Mouse (Mus musculus) embryonic stem cell, embryonic (primary cell): ENCODE results near the gene Spag5.

Experiments used
- CTCF ChIA-PET, 4 experiments: fragments of 300-600 bp in 2 of 4; fragments of 350-600 bp in 2 of 4; sonication (Branson Sonifier 250); formaldehyde crosslinking; loops; one replicate each; lab custom pipeline; 2022; ENCODE audit warnings: inconsistent platforms in 2 of 4; lab: Charles Lee
- POLR2A ChIA-PET, 4 experiments: fragments of 300-600 bp in 2 of 4; fragments of 350-600 bp in 2 of 4; sonication (Branson Sonifier 250); formaldehyde crosslinking; loops; one replicate each; lab custom pipeline; 2022; ENCODE audit warnings: antibody characterized with exemption in 4 of 4, inconsistent platforms in 1 of 4; lab: Charles Lee

Spag5 gene

GRCm38 (mm10) chr11:78337040-78337439, 35.7 kb downstream of the Spag5 start:
- ChIA-PET CTCF (interaction anchor here in 2 of 4 experiments (0.7 to 1.1 kb wide), 3 partner anchors 9 to 63 kb away, joined by 3 read pairs; no protein-coding TSS in a partner anchor), POLR2A (interaction anchor here in 3 of 4 experiments (0.6 to 1.0 kb wide), 6 partner anchors 9 to 403 kb away, joined by 3 to 10 read pairs (median 3); partner anchors contain the start of gene Pigs (in 1 of the 3))

GRCm38 (mm10) chr11:78341702-78342101, 40.4 kb downstream of the Spag5 start:
- POLR2A ChIA-PET, result interaction anchor here in 3 of 4 experiments (0.6 to 2.7 kb wide), 6 partner anchors 9 to 147 kb away, joined by 3 to 12 read pairs (median 3); partner anchors contain the start of gene Pigs (in 2 of the 3)
- CTCF ChIA-PET, result interaction anchor here in 2 of 4 experiments (0.6 to 2.3 kb wide), 2 partner anchors 14 to 79 kb away, joined by 3 to 7 read pairs; partner anchors contain the start of gene Pigs (in 1 of the 2)

DNA sequence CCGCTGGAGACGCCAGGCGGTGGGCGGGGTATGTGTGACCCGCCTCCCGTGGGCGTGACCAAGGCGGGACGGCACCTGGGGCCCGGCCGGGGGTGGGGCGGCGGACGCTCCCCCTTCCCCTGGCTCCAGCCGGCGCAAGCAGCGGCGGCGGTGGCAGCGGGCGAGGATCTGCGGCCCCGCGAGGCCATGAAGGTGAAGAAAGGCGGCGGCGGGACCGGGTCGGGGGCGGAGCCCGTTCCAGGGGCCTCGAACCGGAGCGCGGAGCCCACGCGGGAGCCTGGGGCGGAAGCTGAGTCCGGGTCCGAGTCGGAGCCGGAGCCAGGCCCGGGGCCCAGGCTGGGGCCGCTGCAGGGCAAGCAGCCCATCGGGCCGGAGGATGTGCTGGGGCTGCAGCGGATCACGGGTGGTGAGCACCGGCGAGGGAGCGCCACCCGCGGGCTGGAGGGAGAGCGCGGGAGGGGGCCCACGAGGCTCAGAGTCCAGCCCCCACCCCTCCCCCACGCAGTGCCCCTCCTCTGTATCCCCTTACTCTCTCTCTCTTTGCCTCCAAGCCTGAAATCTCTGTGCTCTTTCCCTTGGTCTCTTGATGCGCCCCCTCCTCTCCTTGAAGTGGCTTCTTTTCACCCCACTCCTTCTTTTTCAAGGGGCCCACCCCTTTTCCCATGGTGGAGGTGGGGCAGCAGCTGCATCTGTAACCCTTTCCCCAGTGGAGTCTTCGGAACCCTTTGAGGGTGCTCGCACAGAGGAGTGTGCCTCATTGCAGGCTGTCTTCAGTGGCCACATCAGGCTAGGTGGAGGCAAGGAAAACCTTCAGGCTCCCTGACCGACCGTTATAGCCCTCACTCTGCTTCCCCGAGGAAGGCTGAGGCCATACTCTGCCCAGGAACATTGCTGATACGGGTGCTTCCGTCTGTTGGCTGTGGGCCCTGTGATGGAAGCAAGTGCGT, 42.3 kb downstream of the Spag5 start, which contains the start of gene Unc119:
TSS of gene Unc119 (plus strand) at position 102 of the 947 bp plus-strand sequence.
- ChIA-PET CTCF (interaction anchor here (0.6 to 3.3 kb wide), 13 partner anchors 11 to 516 kb away, joined by 3 to 22 read pairs (median 4); partner anchors contain the start of gene Pigs (in 1 of the 4)), POLR2A (interaction anchor here (0.6 to 3.3 kb wide), 23 partner anchors 9 to 439 kb away, joined by 3 to 24 read pairs (median 3); partner anchors contain the start of genes Pigs (in 2 of the 4), Flot2 (in 1 of the 4) and Rpl23a (in 1 of the 4))

GRCm38 (mm10) chr11:78344328-78344889, 43.1 kb downstream of the Spag5 start:
- ChIA-PET CTCF (interaction anchor here (0.6 to 3.3 kb wide), 13 partner anchors 11 to 517 kb away, joined by 3 to 22 read pairs (median 4); no protein-coding TSS in a partner anchor), POLR2A (interaction anchor here (0.7 to 3.3 kb wide), 25 partner anchors 10 to 1607 kb away, joined by 3 to 24 read pairs (median 3); partner anchors contain the start of genes Pigs (in 3 of the 4), Flot2 (in 1 of the 4), Nek8 (in 1 of the 4) and Rpl23a (in 1 of the 4))

DNA sequence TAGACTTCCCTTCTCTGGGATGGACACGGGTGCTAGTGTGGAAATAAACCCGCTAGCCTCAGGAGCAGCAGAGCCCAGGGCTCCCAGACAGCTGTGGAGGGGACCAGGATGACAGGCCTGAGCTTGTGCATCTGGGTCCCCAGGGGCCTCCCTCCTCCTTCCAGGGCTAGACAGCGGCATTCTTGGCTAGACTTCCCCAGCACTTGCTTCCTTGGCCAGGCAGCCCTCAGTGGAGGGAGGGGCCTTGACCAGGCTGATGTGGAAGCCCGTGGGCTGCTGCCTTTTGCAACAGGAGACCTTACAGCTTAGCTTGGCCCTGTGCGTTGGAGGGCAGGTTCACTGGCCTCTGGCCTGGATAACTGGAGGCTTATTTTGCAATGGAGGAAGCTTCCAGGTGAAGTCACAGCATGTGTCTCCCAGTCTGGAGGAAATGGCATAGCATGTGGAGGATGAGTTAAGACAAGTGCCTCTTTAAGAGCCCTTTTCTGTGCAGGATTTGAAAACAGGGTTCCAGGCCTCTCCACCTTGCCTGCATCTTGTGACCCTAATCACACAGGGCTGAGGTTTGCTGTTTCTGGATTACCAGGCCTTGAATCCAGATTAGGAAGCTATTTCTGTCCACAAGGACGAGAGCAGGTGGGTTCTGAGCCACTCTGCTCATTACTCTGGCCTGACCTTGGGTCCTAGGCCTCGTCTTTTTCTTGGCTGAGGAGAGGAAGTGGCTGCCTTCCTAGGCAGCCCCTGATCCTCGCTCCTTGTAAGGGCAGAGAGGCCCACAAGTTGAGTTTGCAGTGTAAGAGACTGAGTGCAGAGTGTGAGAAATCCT, 43.8 kb downstream of the Spag5 start:
- ChIA-PET CTCF (interaction anchor here (0.6 to 3.3 kb wide), 8 partner anchors 10 to 357 kb away, joined by 3 to 12 read pairs (median 4); partner anchors contain the start of gene Pigs (in 1 of the 4)), POLR2A (interaction anchor here (0.5 to 3.3 kb wide), 27 partner anchors 9 to 1606 kb away, joined by 3 to 24 read pairs (median 3); partner anchors contain the start of genes Pigs (in 3 of the 4), Rpl23a (in 2 of the 4), Aldoc (in 1 of the 4) and Nek8 (in 1 of the 4))

DNA sequence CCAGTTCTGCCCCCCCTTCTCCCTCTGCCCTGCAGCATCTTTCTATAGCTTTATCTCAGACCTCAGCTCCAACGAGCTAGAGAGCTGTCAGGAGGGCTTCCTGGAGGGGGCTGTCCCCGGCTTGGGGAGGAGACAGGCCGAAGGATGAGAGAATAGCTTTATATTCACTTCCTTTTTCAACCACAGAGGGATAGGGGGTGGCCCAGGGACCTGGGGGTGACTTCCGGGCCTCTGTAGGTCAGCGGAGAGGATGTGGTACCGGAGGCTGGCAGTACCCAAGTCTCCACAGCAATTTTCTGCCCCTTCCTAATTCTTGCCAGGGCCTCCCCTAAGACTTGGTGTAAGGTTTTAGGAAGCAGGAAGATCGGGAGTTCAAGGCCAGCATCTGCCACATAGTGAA, 44.5 kb downstream of the Spag5 start:
- ChIA-PET POLR2A (interaction anchor here in 2 of 4 experiments (0.7 to 2.3 kb wide), 10 partner anchors 9 to 162 kb away, joined by 3 to 9 read pairs (median 3); partner anchors contain the start of genes Aldoc (in 1 of the 2), Pigs (in 1 of the 2) and Rpl23a (in 1 of the 2)), CTCF (interaction anchor here in 2 of 4 experiments (1.1 to 3.3 kb wide), 5 partner anchors 9 to 18 kb away, joined by 3 to 12 read pairs (median 3); partner anchors contain the start of gene Pigs (in 1 of the 2))

DNA sequence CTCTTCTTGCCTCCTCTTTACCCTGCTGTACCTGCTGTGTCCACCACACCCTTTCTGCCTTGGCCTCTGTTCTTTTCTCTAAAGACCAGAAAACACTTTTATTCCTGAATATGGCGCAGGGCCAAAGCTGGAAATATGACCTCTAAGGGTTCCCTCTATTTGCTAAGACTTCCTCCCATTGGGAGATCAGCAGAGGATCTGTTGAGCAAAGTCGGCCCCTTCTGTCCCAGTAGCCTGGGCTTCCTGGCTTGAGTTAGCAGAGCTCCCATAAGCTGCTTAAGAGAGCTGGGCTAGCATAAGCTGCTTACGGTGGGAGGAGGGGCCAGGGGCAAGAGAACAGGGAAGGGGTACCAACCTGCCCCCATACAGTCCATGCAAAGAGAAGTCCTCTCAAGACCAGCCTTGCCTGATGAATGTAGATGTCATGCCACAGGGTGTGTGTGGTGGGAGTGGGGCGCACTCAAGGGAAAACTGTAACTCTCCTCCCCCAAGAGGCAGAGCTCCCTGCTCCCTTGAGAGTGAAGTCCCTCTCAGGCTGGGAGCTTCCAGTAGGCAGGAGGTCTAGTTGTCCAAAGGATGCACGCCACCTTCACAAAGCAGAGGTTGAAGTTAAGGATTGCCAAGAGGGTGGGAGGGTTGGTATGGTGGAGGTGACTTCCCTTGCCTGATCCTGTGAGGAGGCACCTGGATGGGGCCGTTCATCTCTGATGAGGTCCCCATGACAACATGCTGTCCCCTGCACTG, 45.2 kb downstream of the Spag5 start:
- ChIA-PET POLR2A (interaction anchor here in 2 of 4 experiments (0.7 to 2.3 kb wide), 9 partner anchors 9 to 163 kb away, joined by 3 to 9 read pairs (median 3); partner anchors contain the start of genes Aldoc (in 1 of the 2), Pigs (in 1 of the 2) and Rpl23a (in 1 of the 2)), CTCF (interaction anchor here in 3 of 4 experiments (0.6 to 2.4 kb wide), 8 partner anchors 9 to 850 kb away, joined by 3 to 7 read pairs (median 3); no protein-coding TSS in a partner anchor)

DNA sequence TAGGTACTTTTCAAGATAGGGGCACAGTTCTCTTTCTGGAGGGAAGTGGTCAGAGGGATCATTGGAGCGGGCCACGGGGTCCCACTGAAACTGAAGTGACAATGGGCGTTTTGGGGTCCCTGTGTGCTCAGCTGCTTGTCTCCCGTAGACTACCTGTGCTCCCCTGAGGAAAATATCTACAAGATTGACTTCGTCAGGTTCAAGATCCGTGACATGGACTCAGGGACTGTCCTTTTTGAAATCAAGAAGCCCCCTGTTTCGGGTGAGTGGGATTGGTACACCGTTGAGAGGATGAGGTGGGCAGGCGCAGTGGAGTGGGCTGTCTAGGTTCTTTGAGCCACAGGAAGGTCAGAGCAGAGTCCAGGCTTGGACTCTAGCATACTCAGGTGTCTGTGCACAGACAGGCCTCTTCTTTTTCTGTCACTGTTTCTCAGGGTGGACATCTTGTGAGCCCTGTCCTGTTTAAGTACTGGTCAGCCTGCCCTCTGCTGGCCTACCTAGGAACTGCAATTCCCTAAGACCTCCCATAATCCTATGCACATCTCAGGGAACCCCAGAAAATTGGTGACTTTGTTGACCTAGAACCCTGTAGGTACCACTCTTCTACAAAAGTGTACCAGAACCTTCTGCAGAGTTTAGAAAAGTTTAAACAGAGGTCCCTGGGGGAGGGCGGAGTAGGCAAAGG, 45.9 kb downstream of the Spag5 start:
- ChIA-PET CTCF (interaction anchor here (0.6 to 2.4 kb wide), 15 partner anchors 9 to 850 kb away, joined by 3 to 12 read pairs (median 3); partner anchors contain the start of genes Aldoc (in 1 of the 4) and Pigs (in 1 of the 4)), POLR2A (interaction anchor here in 3 of 4 experiments (0.6 to 1.6 kb wide), 13 partner anchors 8 to 831 kb away, joined by 3 to 10 read pairs (median 4); partner anchors contain the start of genes Slc46a1 (in 1 of the 3) and Trp53i13 (in 1 of the 3))

GRCm38 (mm10) chr11:78347908-78348307, 46.6 kb downstream of the Spag5 start:
- POLR2A ChIA-PET, result interaction anchor here in 3 of 4 experiments (0.5 to 1.6 kb wide), 15 partner anchors 9 to 832 kb away, joined by 3 to 10 read pairs (median 4); partner anchors contain the start of genes Aldoc (in 1 of the 3), Rpl23a (in 1 of the 3), Slc46a1 (in 1 of the 3) and Trp53i13 (in 1 of the 3)

GRCm38 (mm10) chr11:78348474-78348873, 47.1 kb downstream of the Spag5 start:
- POLR2A ChIA-PET, result interaction anchor here in 3 of 4 experiments (0.7 to 1.6 kb wide), 12 partner anchors 10 to 165 kb away, joined by 3 to 10 read pairs (median 4); partner anchors contain the start of genes Aldoc (in 1 of the 3), Rpl23a (in 1 of the 3) and Slc46a1 (in 1 of the 3)
- CTCF ChIA-PET, result interaction anchor here (0.6 to 2.5 kb wide), 18 partner anchors 10 to 291 kb away, joined by 3 to 12 read pairs (median 4); partner anchors contain the start of genes Aldoc (in 1 of the 4), Pigs (in 1 of the 4) and Slc13a2 (in 1 of the 4)

More at GRCm38 (mm10) chr11:78347908-78348307, 46.6 kb downstream of the Spag5 start:
- CTCF ChIA-PET, result interaction anchor here (0.6 to 2.5 kb wide), 20 partner anchors 8 to 271 kb away, joined by 3 to 12 read pairs (median 5); partner anchors contain the start of genes Aldoc (in 1 of the 4) and Pigs (in 1 of the 4)

DNA sequence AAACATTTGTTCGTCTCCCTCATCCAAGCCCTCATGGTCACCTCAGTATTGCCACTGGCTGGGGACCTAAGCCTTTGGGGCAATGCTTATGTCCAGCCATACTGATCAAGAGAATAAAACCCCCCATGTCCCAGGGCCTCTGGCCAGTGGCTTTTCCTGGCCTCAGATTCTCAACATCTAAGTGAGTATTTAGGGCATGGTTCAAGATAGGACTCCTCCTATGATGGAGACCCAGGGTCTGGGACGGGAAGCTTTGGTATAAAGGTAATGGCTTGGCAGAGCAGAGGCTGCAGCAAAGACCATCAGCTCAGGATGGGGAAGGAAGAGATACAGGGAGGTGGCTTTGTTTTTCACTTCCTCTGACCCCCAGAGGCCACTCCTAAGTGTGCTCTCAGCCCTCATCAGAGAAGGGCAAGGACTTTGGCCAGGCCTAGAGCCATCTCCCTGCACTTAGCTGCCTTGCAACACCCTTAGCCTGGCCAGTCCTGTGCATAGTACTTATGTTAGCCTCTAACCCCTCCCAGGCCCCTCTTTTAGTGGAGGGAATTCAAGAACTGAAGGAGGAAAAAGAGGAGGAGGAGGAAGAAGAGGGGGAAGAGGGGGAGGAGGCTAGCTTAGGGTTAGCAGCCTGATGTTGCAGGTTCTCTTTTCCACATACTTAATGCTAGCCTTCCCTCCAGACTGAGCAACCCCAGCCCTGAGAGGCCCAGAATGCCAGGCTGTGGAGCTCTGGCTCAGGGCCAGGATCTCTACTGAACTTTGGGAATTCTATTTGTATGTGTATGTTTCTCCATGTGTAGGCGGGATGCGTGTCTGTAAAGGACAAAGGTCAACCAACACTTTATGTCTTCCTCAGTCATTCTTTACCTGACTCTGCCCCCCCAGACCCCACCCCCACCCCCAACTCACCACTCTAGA, 48.4 kb downstream of the Spag5 start:
- POLR2A ChIA-PET, result interaction anchor here in 3 of 4 experiments (0.8 to 1.5 kb wide), 3 partner anchors 21 to 72 kb away, joined by 3 to 5 read pairs (median 4); partner anchors contain the start of genes Aldoc (in 1 of the 3) and Pigs (in 1 of the 3)
- CTCF ChIA-PET, result interaction anchor here in 3 of 4 experiments (0.6 to 2.5 kb wide), 8 partner anchors 9 to 608 kb away, joined by 3 to 9 read pairs (median 4); partner anchors contain the start of gene Slc13a2 (in 1 of the 3)

DNA sequence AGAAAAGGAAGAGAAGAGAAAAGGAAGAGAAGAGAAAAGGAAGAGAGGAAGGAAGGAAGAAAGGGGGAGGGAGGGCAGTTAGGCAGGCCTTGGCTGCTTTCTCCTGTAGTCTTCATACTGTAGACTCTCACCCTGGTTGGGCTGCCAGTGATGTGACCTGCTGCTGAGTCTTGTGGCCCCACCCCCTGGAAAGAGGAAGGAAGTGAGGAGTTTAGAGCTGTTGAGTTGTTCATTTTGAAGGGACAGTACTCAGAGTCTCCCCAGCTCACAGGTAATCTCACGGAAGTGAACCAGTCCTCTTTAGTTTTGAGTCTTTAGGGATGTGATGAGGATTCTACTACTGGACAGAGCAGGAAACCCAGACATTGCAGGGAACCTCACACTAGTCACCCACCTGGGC, 51.8 kb downstream of the Spag5 start:
- CTCF ChIA-PET, result interaction anchor here (0.5 to 11.7 kb wide), 13 partner anchors 10 to 1453 kb away, joined by 3 to 380 read pairs (median 6); no protein-coding TSS in a partner anchor

GRCm38 (mm10) chr11:78354905-78355304, 53.6 kb downstream of the Spag5 start:
- ChIA-PET CTCF (interaction anchor here (0.5 to 11.7 kb wide), 49 partner anchors 10 to 785 kb away, joined by 3 to 380 read pairs (median 4); partner anchors contain the start of genes Slc13a2 (in 2 of the 4), Pigs (in 1 of the 4) and Slc46a1 (in 1 of the 4)), POLR2A (interaction anchor here in 3 of 4 experiments (0.6 to 2.3 kb wide), 26 partner anchors 8 to 450 kb away, joined by 3 to 11 read pairs (median 3); partner anchors contain the start of genes Slc46a1 (in 2 of the 3), Pigs (in 1 of the 3), Poldip2 (in 1 of the 3) and Rpl23a (in 1 of the 3))

More for the DNA sequence above, 51.8 kb downstream of the Spag5 start:
- POLR2A ChIA-PET, result interaction anchor here in 2 of 4 experiments (1.1 to 1.5 kb wide), 3 partner anchors 14 to 25 kb away, joined by 3 to 5 read pairs (median 3); partner anchors contain the start of gene Pigs (in 2 of the 2)
